ENCODE assay signal across 23 mouse cellular contexts in the genomic region with DNA sequence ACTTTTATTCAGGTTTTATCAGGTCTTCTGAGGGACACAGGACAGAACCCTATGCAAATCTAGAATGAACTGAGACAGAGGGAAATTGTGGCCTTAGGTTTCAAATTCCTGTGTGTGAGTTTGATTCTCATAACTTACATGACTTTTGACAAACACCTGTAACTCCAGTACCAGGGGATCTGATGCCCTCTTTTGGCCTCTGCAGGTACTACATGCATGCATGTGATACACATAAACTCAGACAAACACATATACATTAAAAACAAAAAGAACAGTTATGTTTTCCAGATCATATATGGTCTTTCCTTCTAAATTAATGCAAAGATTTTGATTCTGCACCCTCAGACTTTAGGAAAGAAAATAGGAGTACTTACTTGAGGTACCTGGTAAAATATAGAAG.
DNase-seq lines count a peak whose midpoint lies in the region; ATAC-seq and TF ChIP-seq lines count a peak whose summit lies in the region.
"Had no signal": no experiment of that assay in that cellular context is flagged by ENCODE, and none has a peak within 500 bp of the region (broad histone marks: within the 10 kb centered on the region; RNA-seq: fewer than 3 reads in every experiment).

No protein-coding gene starts in this region.

- peak; percentile 14 for TF ChIP-seq RAD21 in CH12.LX (IDR thresholded peaks at IDR 0.05; ENCODE audit: low read depth, low read length)

- H3K27me3 ChIP-seq in hindbrain, postnatal 0 days (ENCODE audit: insufficient read depth, low read length), result no peaks in the 10 kb centered on the region
- H3K27me3 ChIP-seq in hindbrain, embryonic 11.5 days (ENCODE audit: control insufficient read depth, insufficient read depth, low read length), result no peaks in the 10 kb centered on the region
- H3K27me3 ChIP-seq in liver, embryonic 14.5 days (ENCODE audit: control insufficient read depth, insufficient read depth, low read length), result no peaks in the 10 kb centered on the region
- no peaks in the 10 kb centered on the region for H3K27me3 ChIP-seq in CH12.LX (replicated peaks)
- no peaks in the 10 kb centered on the region for H3K27me3 ChIP-seq in Patski
- H3K27me3 ChIP-seq: midbrain, embryonic 12.5 days; neural tube, embryonic 13.5 days had no signal

- H3K4me3 ChIP-seq in hindbrain, postnatal 0 days (ENCODE audit: low read length), result no peak overlapping the region
- H3K4me3 ChIP-seq in hindbrain, embryonic 11.5 days (ENCODE audit: low read depth, low read length), result no peak overlapping the region
- H3K4me3 ChIP-seq in liver, embryonic 14.5 days (ENCODE audit: insufficient read depth in 1 of 2, low read depth in 2 of 2, low read length in 2 of 2), result no peak overlapping the region
- no peak overlapping the region for H3K4me3 ChIP-seq in CH12.LX (replicated peaks in 1 of 3; ENCODE audit: low read depth in 2 of 3, low read length in 2 of 3, poor library complexity in 1 of 3)
- H3K4me3 ChIP-seq: erythroblast, embryonic 14.5 days; hindbrain, embryonic 10.5 days; midbrain, embryonic 12.5 days; neural tube, embryonic 13.5 days had no signal

- POLR2A ChIA-PET in Patski (lab: Charles Lee), result no interaction called here

- no peak for TF ChIP-seq POLR2A in CH12.LX (IDR thresholded peaks at IDR 0.05; ENCODE audit: low read depth, low read length)

- H3K4me2 ChIP-seq in hindbrain, postnatal 0 days (ENCODE audit: low read depth, low read length), result no peak overlapping the region
- H3K4me2 ChIP-seq in hindbrain, embryonic 11.5 days (replicated peaks; ENCODE audit: low read depth, low read length), result no peak overlapping the region
- H3K4me2 ChIP-seq in liver, embryonic 14.5 days (ENCODE audit: low read depth), result no peak overlapping the region
- no peak overlapping the region for H3K4me2 ChIP-seq in CH12.LX (ENCODE audit: insufficient read depth, low read depth, poor library complexity, severe bottlenecking)
- H3K4me2 ChIP-seq: midbrain, embryonic 12.5 days; neural tube, embryonic 13.5 days had no signal

- peak; percentile 22; the same call in 1 of the 2 replicates for TF ChIP-seq CTCF in hindbrain, postnatal 0 days (IDR thresholded peaks at IDR 0.05; ENCODE audit: low read depth)
- TF ChIP-seq CTCF in liver, embryonic 14.5 days (IDR thresholded peaks at IDR 0.05; ENCODE audit: low read depth), result peak; percentile 28; the same call in 1 of the 2 replicates
- peak in 1 of 2 experiments; percentile 38; a peak in 2 of 4 replicates for TF ChIP-seq CTCF in CH12.LX (conservative IDR thresholded peaks at IDR 0.05 in 1 of 2, IDR thresholded peaks at IDR 0.05 in 1 of 2; ENCODE audit: low read depth in 2 of 2, low read length in 2 of 2)
- peak; percentile 51 for TF ChIP-seq CTCF in Patski (IDR thresholded peaks at IDR 0.05)

- dilution Hi-C loops in CH12.LX (cut with MboI; ENCODE audit: extremely low pct_ligation_motif_present, extremely low pct_unique_long_range_greater_than_20kb, low sequenced_read_pairs), result no loop called here

- in situ Hi-C loops in CH12.LX (cut with MboI; ENCODE audit: low pct_ligation_motif_present, low pct_unique_long_range_greater_than_20kb, low sequenced_read_pairs) (loop anchor here (25.0 kb wide), 2 partner anchors 274 to 449 kb away; no protein-coding TSS in a partner anchor), Patski (cut with MboI; ENCODE audit: low pct_unique_long_range_greater_than_20kb) (loop anchor here (25.0 kb wide), 1 partner anchor 674 kb away; the partner anchor contains the start of gene St7)

- H3K79me2 ChIP-seq in CH12.LX (replicated peaks; ENCODE audit: control insufficient read depth, extremely low read depth, insufficient read depth, poor library complexity, severe bottlenecking), result no peaks in the 10 kb centered on the region

- DNase-seq in hindbrain, postnatal 0 days (ENCODE audit: low spot score), result no peak
- no peak for DNase-seq in hindbrain, embryonic 11.5 days (ENCODE audit: low spot score)
- no peak for DNase-seq in liver, embryonic 14.5 days (ENCODE audit: low read depth in 3 of 3, low spot score in 3 of 3)
- DNase-seq in liver, result no peak
- DNase-seq in CH12.LX (ENCODE audit: extremely low read depth), result no peak
- DNase-seq in Patski (ENCODE audit: low read depth, low spot score), result no peak
- no peak for DNase-seq in ovary, postnatal 14 days (ENCODE audit: low spot score)
- DNase-seq in thymus, adult 18-20 months, result no peak
- DNase-seq: adrenal gland, postnatal 36 days; cerebellum, adult 18-20 months; cerebellum, postnatal 10 days; gastrocnemius, postnatal 14 days; heart, postnatal 14 days; kidney, adult 9 months; kidney, postnatal 36 days; lung, adult 18-20 months; right cerebral cortex, postnatal 14 days; thymus, postnatal 14 days had no signal

- H3K9ac ChIP-seq in hindbrain, postnatal 0 days (replicated peaks; ENCODE audit: low read length), result no peak overlapping the region
- H3K9ac ChIP-seq in hindbrain, embryonic 11.5 days (ENCODE audit: low read depth, low read length), result no peak overlapping the region
- no peak overlapping the region for H3K9ac ChIP-seq in liver, embryonic 14.5 days (replicated peaks)
- H3K9ac ChIP-seq in CH12.LX (ENCODE audit: insufficient read depth, low read depth), result no peak overlapping the region
- H3K9ac ChIP-seq: midbrain, embryonic 12.5 days; neural tube, embryonic 13.5 days had no signal

- CTCF ChIA-PET in Patski (lab: Charles Lee), result no interaction called here

- H3K9me3 ChIP-seq in hindbrain, postnatal 0 days (ENCODE audit: low read length), result no peaks in the 10 kb centered on the region
- no peaks in the 10 kb centered on the region for H3K9me3 ChIP-seq in hindbrain, embryonic 11.5 days (ENCODE audit: control insufficient read depth, low read length)
- no peaks in the 10 kb centered on the region for H3K9me3 ChIP-seq in liver, embryonic 14.5 days (ENCODE audit: control insufficient read depth, low read length)
- no peaks in the 10 kb centered on the region for H3K9me3 ChIP-seq in CH12.LX (replicated peaks; ENCODE audit: low read length)
- H3K9me3 ChIP-seq: hindbrain, embryonic 10.5 days; midbrain, embryonic 12.5 days; neural tube, embryonic 13.5 days had no signal

- H3K4me1 ChIP-seq in hindbrain, postnatal 0 days (ENCODE audit: insufficient read depth, low read length), result no peaks in the 10 kb centered on the region
- H3K4me1 ChIP-seq in hindbrain, embryonic 11.5 days (replicated peaks; ENCODE audit: control insufficient read depth, insufficient read depth, low read length), result no peaks in the 10 kb centered on the region
- no peaks in the 10 kb centered on the region for H3K4me1 ChIP-seq in liver, embryonic 14.5 days (replicated peaks; ENCODE audit: control insufficient read depth in 2 of 2, insufficient read depth in 2 of 2, low read length in 1 of 2)
- no peaks in the 10 kb centered on the region for H3K4me1 ChIP-seq in CH12.LX (ENCODE audit: control insufficient read depth in 1 of 2, insufficient read depth in 2 of 2)
- H3K4me1 ChIP-seq: hindbrain, embryonic 10.5 days; midbrain, embryonic 12.5 days; neural tube, embryonic 13.5 days had no signal

- no peak for ATAC-seq in hindbrain, postnatal 0 days
- ATAC-seq in hindbrain, embryonic 11.5 days (ENCODE audit: low FRiP score), result no peak
- no peak for ATAC-seq in liver, embryonic 14.5 days (ENCODE audit: insufficient read depth)
- no peak for ATAC-seq in Patski
- ATAC-seq: hindbrain, embryonic 16.5 days had no signal

- TF ChIP-seq EP300 in liver, embryonic 14.5 days (IDR thresholded peaks at IDR 0.05; ENCODE audit: low read depth), result no peak
- no peak for TF ChIP-seq EP300 in CH12.LX (IDR thresholded peaks at IDR 0.05; ENCODE audit: low read length)

- H3K36me3 ChIP-seq in hindbrain, postnatal 0 days (ENCODE audit: insufficient read depth, low read length), result no peaks in the 10 kb centered on the region
- no peaks in the 10 kb centered on the region for H3K36me3 ChIP-seq in hindbrain, embryonic 11.5 days (ENCODE audit: control insufficient read depth, insufficient read depth, low read length)
- H3K36me3 ChIP-seq in liver, embryonic 14.5 days (replicated peaks; ENCODE audit: control insufficient read depth, insufficient read depth, low read depth), result no peaks in the 10 kb centered on the region
- H3K36me3 ChIP-seq in CH12.LX (replicated peaks in 1 of 2; ENCODE audit: control insufficient read depth in 1 of 2, insufficient read depth in 1 of 2, low read length in 1 of 2), result no peaks in the 10 kb centered on the region
- H3K36me3 ChIP-seq: hindbrain, embryonic 10.5 days; midbrain, embryonic 12.5 days had no signal

- no peak overlapping the region for H3K27ac ChIP-seq in hindbrain, postnatal 0 days
- no peak overlapping the region for H3K27ac ChIP-seq in hindbrain, embryonic 11.5 days (ENCODE audit: low read depth, low read length)
- no peak overlapping the region for H3K27ac ChIP-seq in liver, embryonic 14.5 days
- no peak overlapping the region for H3K27ac ChIP-seq in CH12.LX (ENCODE audit: insufficient read depth, low read depth)
- H3K27ac ChIP-seq: hindbrain, embryonic 10.5 days; midbrain, embryonic 12.5 days; neural tube, embryonic 13.5 days had no signal

TF ChIP-seq in CH12.LX, 34 proteins besides CTCF, POLR2A, EP300 and RAD21:
- TF ChIP-seq CHD2 (IDR thresholded peaks at IDR 0.05; ENCODE audit: low read length) (no peak), IRF4 (IDR thresholded peaks at IDR 0.05; ENCODE audit: low read depth, low read length) (no peak), MAZ (IDR thresholded peaks at IDR 0.05; ENCODE audit: low read depth, low read length) (no peak), ELF1 (IDR thresholded peaks at IDR 0.05; ENCODE audit: low read depth, low read length) (no peak)
